Mouse (Mus musculus) thymus, postnatal 0 days (tissue): ENCODE results near the gene Rpf2. TPM values are rescaled to one million over a fixed set of nuclear protein-coding genes. Genes with fewer than 3 reads are reported as not detected.
A peak's percentile ranks its signal among the peaks of the same experiment; 100 is the strongest.

ENCODE experiments used
- DNase-seq: peaks from one replicate; pipeline ENCODE4 v3.0.0-alpha.2; 2015; ENCODE audit warnings: low spot score
- polyA plus RNA-seq: library from polyadenylated mRNA; unstranded; fragments of >200 nt; fragmentation: Nextera tagmentation; extraction: Ambion mirVana; gene quantifications from 2 replicates; pipeline ENCODE4 v1.2.1, GENCODE M21; 2015

The Rpf2 gene
- polyA plus RNA-seq: 94.7 and 98.0 TPM in 2 replicates

DNA sequence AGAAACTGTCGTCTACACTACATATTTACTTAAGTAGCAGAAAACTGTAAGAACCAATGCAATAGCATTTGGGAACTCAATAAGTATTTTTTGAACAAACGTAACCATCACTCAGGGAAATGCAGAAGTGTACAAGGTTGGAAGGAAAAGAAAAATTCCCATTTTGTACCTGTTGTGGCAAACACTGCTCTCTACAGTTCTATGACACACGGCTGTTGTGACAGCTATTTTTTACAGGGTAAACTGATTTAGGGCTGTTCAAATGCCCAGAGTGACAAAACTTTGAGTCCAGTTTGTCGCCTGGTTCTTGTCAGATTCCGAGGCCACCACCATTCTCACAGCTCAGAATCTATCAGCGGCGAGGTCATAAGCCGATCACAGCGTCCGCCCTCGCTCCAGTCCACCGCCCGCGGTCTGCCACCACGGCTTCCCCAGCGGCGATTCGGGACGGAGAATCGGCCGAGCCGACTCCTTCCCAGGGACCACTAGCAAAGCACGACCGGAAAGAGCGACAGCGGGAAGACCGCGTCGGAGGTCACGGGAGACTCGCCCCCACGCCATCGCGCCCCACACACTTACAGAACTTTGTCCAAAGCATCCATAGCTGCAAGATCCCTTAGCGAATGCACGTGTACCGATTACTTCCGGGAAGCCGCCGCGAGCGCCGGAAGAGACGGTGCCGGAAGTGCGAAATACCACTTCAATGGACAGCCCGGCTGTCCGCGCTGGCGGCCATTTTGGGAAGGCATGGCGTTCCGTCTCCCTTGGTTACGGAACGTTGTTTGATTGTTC lies at the start of gene Rpf2:
Gene Rpf2 (minus strand): TSS at position 663 of the 792 bp plus-strand sequence.
- DNase-seq: peak; percentile 89

DNA sequence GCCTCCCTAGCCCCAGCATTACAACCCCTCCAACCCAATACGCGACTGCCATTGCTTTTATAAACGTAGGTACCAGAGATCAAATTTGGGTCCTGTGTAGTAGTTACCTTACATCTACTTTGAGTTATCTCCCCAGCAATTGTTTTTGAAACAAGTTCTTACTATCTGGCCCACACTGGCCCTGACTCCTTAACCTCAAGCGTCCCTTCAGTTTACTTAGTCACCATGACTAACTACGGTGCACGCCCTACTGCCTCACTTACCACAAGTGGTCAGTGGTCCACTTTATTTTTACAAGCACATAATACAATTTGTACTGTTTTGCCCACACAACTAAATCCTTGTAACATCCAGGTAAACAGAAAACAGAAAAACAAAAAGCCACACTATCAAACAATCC lies 45.8 kb upstream of the Rpf2 start:
- no peak for DNase-seq

DNA sequence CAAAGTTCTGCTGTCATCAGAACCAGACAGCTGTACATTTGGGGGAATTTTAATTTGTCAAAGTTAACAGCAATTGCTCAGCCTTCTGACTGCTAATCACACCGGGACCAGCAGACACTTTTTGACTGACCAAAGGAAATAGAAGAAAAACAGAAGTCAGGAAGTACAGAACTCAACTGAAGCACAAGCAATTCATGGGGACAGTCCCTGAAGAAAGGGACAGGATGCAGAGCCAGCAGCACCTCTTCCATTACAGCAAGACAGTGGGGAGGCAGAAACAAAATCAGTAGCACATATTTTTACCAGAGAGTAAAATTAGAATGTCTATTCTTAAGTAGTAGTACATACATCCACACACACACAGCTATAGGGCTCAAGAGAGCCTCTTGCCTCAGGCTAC lies 39.9 kb upstream of the Rpf2 start:
- no peak for DNase-seq

DNA sequence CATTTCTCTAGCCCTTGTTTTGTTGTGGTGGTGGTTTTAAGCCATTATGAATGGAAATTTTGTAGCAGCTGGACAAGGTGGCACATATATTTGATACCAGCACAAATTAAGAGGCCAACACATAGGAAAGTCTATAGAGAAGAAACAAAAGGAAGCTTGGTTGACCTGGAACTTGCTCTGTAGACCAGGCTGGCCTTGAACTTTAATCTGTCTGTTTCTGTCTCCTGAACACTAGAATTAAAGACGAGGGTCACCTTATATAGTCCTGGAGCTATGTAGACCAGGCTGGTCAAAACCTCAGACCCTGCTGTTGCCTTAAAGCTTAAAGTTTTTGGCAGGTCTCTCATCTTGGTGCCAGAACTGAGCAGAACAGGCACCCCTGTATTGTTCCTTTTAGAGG lies 38.7 kb upstream of the Rpf2 start:
- DNase-seq: no peak

DNA sequence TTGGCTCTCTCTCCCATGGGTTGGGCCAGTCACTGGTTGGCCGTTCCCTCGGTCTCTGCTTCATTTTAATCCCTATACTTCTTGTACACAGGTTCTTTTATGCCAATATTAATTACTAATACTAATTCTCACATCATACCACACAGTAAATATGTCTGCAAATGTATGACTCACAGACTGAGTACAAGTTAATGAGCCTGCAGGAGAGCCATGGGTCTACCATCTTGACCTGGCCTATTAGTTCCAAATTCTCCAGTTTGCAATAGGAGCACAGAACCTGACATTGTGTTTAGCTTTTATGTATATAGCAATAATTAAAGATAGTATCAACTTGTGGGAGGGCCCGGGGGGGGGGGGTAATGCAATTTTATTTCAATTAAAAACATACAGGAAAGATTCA lies 38.2 kb upstream of the Rpf2 start:
- DNase-seq: no peak

DNA sequence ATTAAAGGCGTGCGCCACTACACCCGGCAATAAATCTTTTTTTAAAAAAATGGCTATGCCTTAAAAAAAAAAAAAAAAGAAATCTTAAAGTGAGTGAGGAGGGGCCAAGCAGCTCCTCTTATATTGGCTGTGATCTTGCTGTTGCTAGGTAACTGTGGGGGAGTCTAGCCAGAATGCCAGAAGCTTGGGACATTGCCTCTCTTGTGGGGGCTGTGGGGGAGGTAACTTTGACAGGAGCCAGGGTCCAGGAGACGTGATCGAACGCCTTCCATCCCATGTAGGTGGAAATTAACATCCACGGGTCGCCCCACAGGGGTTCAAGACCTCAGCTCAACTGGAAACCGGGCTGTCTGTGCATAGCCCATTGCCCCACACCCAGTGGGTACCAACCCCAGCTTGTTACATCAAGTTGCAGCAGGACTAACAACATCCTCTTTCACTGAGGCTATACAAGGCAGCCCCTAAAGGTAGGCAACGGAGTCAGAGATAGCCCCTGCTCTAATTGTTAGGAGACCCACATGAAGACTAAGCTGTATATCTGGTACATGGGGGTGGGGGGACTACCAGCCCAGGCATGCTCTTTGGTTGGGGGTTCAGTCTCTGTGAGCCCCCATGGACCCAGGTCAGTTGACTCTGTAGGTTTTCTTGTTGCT lies 37.5 kb upstream of the Rpf2 start:
- DNase-seq: no peak

DNA sequence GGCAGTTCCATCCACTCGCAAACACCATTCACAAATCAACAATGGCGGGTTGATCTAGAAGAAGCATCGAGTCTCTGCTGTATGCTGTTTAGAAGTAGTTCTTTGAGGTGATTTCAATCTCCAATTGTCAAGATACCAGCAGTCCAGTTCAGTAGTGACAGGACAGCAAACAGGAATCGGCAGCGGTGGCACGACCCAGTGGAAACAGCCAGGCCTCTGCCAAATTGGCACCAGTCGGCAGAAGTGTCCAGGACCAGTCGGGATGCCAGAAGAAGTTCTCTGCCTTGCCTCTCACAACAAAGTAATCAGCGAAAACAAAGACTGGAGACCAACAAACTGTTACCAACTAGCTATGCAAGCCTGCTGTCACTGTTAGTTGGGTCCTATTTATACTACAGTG lies 36.8 kb upstream of the Rpf2 start:
- DNase-seq: no peak

DNA sequence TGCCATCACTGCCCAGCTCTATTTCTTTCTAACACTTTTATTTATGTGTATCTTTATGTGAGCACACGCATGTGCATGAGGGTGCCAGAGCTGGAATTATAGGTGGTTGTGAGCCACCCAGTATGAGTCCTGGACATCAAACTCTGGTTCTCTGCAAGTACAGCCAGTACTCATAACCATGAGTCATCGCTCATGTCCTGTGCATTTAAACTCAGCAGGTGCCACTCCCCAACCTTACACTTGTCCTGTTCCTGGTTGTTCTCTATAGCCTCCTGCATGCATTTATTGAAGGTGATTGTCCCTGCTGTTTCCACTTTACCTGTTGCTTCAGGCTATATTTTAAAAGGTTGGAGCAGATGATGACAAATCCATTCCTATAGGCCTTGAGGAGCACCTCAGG lies 34.7 kb upstream of the Rpf2 start:
- DNase-seq: no peak

DNA sequence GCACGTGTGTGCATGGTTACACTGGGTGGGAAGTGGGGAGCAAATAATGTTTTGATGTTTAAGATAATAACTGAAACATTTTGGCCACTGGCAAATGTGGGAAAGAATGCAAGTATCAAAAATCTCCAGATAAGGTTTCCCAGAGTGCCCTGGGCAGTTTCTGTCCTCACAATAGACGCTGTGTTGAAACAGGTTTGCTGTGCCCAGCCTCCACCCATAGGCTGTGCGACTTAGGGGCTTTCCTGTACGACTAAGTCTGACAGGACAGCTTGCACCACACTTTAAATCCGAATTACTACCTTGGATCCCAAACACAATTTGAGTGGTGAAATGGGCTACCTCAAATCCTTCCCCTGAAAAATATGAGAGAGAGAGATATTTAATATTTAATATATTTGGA lies 31.5 kb upstream of the Rpf2 start:
- DNase-seq: no peak

DNA sequence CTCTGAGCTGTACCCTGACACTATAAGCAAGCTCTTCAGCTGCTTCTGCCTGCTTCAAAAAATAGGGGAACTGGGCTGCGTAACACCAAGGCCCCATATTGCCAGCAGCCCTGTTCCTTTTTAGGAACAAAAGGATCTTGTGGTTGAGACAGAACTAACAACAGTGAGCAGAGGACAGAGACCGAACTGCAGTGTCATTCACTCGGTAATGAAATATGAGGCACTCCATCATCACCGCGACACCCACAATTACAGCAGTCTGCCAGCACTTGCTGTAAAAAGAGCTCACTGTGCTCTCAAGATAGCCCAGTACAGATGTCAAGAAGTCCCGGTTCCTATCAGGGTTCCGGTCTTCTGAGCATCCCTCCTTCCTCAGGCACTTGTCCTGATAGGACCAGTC lies 29.2 kb upstream of the Rpf2 start:
- peak; percentile 31 for DNase-seq

DNA sequence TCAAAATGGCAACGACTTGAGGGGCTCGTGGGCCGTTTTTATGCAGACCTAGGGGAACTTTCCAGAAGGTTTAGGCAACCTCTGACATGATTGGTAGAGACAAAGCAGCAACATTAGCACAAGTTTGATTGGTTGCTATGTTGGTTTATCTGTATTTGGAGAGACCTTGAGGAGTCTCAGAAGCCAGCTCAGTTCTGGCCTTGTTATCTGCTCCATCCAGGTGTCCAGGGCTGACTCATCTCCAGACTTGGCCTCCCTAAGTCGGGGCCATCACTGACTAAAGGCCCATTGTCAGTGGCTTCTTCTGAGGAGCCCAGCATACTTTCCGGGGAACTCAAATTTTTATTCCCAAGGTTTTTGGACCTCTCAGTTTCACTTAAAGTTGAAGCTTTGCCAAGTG lies 27.1 kb upstream of the Rpf2 start:
- no peak for DNase-seq

DNA sequence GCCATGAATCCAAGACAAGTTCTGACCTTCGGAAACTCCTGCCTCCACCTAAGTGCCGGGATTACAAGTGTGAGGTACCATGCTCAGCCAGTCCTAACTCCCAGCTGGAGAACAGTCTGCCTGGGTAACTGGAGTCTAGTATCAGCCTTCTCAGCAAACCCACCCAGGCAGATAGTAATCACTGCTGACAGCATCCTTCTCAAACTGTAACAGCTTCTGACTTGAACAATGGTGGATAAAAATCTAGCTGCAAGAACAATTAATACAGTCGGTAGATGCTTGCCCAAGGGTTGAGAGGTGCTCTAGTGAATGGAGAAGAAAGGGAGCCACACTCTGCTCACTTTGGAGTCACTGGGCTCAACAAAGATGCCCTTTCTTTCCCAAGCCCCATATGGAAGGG lies 24.4 kb upstream of the Rpf2 start:
- no peak for DNase-seq

DNA sequence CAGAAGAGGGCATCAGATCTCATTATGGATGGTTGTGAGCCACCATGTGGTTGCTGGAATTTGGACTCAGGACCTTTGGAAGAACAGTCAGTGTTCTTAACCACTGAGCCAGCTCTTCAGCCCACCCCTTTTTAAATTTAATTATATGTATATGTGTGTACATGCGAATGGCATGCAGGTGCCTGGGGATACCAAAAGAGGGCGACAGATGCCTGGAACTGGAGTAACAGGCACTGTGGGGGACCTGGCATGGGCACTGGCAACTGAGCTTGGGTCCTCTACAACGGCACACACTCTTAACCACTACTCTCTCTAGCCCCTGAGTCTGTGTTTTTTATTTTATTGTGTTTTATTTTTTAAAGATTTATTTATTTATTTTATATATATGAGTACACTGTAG lies 18.1 kb upstream of the Rpf2 start:
- no peak for DNase-seq

DNA sequence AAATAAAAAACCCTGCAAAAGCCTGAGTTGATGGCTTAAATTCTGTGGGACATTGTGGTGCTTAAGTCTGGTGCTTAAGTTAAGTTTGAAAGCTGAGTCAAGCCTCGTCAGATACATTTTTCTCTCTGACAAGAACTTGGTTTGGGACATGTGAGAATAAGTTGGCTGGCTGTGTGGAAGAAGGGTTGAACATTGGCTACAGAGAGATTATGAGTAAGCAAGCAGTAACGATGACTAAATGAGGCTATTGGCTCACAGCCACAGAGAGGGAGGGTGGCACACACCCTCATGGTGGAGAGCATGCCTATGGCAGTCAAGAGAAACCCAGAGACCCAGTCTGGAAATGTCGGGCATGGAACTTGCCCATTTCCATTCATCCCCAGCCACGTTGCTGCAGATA lies 16.9 kb upstream of the Rpf2 start:
- no peak for DNase-seq

DNA sequence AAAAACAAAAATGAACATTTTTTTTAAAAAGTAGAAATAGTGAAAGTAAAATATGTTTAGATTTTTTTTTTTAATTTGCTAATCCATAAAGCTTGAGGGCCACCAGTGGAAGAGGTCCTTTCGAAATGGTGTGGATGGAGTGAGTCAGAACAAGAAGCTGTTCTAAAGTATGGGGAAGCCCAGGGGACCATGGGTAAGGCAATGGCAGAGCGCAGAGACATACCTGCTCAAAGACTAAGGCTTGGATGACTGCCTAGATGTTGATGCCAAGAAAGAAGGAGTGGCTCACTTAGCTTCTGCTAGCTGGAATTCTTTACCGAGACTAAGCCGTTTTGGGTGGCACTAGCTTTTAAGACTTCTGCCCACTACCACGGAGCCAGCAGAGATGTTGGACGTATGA lies 15.4 kb upstream of the Rpf2 start:
- DNase-seq: no peak

DNA sequence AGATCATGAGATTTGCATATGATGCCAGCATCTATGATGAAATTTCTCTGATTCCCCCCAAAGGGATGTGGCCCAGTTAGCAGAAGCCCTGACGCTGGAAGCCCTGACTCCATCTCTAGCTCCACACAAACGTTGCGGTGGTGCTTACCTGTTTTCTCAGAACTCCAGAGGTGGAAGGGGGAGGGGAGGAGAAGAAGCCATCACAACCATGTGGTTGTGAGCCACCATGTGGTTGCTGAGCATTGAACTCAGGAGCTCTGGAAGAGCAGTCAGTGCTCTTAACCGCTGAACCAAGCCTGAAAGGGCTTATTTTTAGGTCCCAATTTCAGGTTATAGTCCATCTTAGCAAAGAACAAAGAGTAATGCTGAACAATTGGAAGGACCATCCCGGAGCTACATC lies 13.5 kb upstream of the Rpf2 start:
- no peak for DNase-seq

DNA sequence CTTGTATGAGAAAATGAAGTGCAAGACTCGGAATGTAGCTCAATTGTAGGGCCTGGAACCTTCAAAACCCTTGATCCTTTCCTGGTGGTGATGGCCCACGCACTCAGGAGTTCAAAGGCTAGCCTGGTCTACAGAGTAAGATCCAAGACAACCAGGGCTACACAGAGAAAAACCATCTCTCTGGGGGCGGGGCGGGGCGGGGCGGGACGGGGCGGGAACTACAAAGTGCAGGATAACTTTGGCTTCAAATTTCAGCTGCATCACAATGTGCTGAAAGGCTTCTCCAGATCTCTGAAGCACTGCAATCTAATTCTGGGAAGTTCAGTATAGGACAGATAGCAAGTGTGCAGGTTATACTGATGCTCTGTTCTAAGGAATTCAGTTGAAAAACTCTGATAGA lies 12.7 kb upstream of the Rpf2 start:
- DNase-seq: peak; percentile 8

DNA sequence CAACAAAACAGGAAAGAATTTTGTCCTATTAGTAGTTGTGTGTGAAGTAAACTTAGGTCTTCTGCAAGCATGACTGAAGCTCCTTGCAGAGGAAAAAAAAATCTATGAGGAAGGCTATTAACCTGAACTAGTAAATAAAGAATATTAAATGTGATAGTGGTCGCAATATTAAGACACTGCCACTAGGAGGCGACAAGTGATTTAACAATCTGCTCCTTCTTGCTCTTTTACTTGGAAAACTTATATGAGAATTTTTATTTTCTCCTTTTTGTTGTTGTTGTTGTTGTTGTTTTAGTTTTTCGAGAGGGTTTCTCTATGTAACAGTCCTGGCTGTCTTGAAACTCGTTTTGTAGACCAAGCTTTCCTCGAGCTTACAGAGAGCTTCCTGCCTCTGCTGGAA lies 12.1 kb upstream of the Rpf2 start:
- peak; percentile 55 for DNase-seq

DNA sequence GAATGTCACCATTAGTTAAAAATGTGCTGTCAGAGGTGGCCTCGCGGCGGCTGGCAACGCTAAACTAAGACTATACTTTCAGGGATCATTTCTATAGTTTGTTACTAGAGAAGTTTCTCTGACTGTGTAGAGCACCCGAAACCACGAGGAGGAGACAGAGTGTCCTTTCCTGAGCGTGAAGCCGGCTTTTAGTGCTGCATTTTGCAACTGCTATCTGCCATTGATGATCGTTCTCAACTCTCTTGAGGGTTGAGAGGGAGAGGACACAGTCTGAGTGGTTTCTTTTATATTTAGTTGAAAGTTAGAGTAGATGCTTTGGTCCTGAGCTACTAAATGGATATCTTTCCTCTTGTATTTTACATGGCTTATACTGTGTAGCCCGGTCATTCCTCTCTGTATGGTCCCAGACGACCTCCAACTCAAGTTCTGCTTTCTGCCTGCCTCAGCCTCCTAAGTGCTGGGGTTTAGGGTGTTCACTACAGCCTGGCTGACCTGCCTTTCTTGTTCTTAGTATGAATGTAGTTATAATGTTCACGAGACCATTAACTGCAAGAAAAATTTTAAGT lies 11.6 kb upstream of the Rpf2 start:
- peak; percentile 94 for DNase-seq

DNA sequence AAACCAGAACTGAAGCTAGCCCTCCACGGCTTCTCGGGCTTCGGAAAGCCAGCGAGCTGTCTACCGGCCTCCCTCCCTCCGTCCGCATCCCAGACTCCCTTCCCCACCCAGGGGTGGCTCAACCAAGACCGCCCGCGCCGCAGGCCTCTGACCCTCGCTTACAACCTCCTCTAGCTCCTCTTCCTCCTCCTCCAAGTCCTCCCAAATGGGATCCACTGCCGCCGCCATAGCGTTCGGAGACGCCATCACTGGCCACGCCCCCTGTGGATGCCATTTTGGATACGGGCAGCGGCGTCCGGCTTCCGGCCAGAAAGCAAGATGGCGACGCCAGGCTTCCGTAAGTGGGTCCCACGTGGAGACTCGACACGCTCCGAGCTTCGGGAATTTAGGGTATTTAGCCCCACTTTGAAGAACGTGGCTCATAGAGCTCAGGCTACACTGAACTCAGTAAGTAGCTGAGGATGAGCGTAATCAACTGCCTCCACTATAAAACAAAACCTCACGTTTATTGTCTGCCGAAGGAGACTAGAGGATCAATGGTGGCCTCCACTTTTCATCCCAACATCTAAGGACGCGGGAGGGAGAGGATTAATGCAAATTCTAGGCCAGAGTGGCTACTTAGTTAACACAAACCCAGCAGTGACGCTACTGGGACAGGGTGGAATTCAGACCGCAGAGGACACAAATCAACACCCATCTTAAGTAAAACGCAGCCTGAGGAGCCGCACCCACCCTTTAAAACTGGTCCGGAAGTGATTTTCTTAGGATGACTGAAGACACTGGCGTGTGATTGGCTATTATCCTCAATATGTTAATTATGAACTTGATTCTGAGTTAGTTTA lies 10.8 kb upstream of the Rpf2 start, which contains the start of gene Gtf3c6:
Gene Gtf3c6 (minus strand): TSS at position 695 of the 842 bp plus-strand sequence.
- DNase-seq: peak; percentile 94

DNA sequence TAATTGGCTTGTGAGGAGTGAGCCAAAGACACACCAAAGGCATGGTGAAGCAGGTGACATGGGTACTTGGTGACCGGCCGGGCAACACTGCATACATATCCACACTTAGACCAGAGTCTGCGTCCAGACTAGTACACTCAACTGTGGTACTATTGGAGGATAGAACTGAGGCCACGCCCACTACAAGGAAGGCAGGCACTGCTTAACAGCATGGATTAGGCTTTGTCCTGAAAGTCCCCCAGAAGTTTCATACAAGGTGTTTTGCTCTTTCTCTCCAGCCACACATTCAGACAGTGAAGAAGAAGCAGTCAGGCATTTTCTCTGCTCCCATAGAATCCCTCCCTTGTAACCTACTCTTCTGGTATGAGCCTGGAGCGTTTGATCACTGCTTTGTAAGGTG lies 9.9 kb upstream of the Rpf2 start:
- peak; percentile 47 for DNase-seq

DNA sequence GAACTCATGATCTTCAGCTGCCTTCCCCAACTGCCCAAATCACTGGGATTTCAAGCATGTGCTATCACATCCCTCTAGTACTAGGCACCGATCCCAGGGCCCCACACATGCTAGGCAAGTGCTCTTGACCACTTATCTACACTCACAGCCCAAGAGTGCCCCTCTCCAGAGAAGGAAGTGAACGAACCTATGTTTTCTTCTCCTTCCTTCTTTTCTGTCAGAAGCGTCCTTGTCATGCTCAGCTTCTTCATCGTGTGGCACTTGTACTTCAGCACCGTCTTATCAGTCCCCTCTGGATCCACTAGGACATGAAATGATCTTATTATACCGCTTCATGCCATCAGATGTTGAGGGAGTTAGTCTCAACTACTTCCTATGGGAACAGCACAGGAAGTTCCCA lies 4.1 kb upstream of the Rpf2 start:
- no peak for DNase-seq
